Mouse (Mus musculus) lung, postnatal 10 days (tissue): ENCODE results near the gene Dok7.

Experiments
- DNase-seq: peaks from one replicate; pipeline ENCODE4 v3.0.0; 2021

The Dok7 gene

GRCm38 (mm10) chr5:35058216-35058615, 1.6 kb downstream of the Dok7 start:
- DNase-seq, result no peak

GRCm38 (mm10) chr5:35060098-35060497, 3.5 kb downstream of the Dok7 start:
- DNase-seq, result no peak

GRCm38 (mm10) chr5:35069841-35070240, 13.3 kb downstream of the Dok7 start:
- no peak for DNase-seq

GRCm38 (mm10) chr5:35070314-35070713, 13.7 kb downstream of the Dok7 start:
- no peak for DNase-seq

GRCm38 (mm10) chr5:35070953-35071352, 14.4 kb downstream of the Dok7 start:
- DNase-seq, result peak; percentile 22

- DNase-seq, result no peak
Observed at GRCm38 (mm10) chr5:35071855-35072254, 15.3 kb downstream of the Dok7 start.

GRCm38 (mm10) chr5:35073235-35073634, 16.7 kb downstream of the Dok7 start:
- no peak for DNase-seq

GRCm38 (mm10) chr5:35073992-35074391, 17.4 kb downstream of the Dok7 start:
- no peak for DNase-seq

GRCm38 (mm10) chr5:35076369-35076768, 19.8 kb downstream of the Dok7 start:
- DNase-seq, result no peak

- DNase-seq, result no peak
Observed at GRCm38 (mm10) chr5:35079101-35079500, 22.5 kb downstream of the Dok7 start.

GRCm38 (mm10) chr5:35084913-35085312, 28.3 kb downstream of the Dok7 start:
- no peak for DNase-seq

- DNase-seq, result peak; percentile 74
Observed at GRCm38 (mm10) chr5:35088785-35089613, 32.4 kb downstream of the Dok7 start.

- no peak for DNase-seq
Observed at GRCm38 (mm10) chr5:35089614-35089963, 33.0 kb downstream of the Dok7 start.

- no peak for DNase-seq
Observed at GRCm38 (mm10) chr5:35091636-35092035, 35.1 kb downstream of the Dok7 start.

- peak; percentile 21 for DNase-seq
Observed at GRCm38 (mm10) chr5:35103086-35103485, 46.5 kb downstream of the Dok7 start.

GRCm38 (mm10) chr5:35103528-35103927, 47.0 kb downstream of the Dok7 start:
- no peak for DNase-seq

- no peak for DNase-seq
Observed at GRCm38 (mm10) chr5:35104183-35104959, 47.8 kb downstream of the Dok7 start.

GRCm38 (mm10) chr5:35104960-35105921, 48.7 kb downstream of the Dok7 start, which contains the start of gene Lrpap1:
Gene Lrpap1 (minus strand): TSS chr5:35105766.
- peak; percentile 88 for DNase-seq

GRCm38 (mm10) chr5:35105922-35106298, 49.3 kb downstream of the Dok7 start:
- DNase-seq, result no peak

GRCm38 (mm10) chr5:35112444-35112843, 55.9 kb downstream of the Dok7 start:
- no peak for DNase-seq

GRCm38 (mm10) chr5:35116002-35116401, 59.4 kb downstream of the Dok7 start:
- no peak for DNase-seq

GRCm38 (mm10) chr5:35117633-35118032, 61.1 kb downstream of the Dok7 start:
- DNase-seq, result no peak

- DNase-seq, result peak; percentile 40
Observed at GRCm38 (mm10) chr5:35118418-35118817, 61.9 kb downstream of the Dok7 start.
